ENCODE assay signal across 9 mouse cellular contexts in the genomic region with DNA sequence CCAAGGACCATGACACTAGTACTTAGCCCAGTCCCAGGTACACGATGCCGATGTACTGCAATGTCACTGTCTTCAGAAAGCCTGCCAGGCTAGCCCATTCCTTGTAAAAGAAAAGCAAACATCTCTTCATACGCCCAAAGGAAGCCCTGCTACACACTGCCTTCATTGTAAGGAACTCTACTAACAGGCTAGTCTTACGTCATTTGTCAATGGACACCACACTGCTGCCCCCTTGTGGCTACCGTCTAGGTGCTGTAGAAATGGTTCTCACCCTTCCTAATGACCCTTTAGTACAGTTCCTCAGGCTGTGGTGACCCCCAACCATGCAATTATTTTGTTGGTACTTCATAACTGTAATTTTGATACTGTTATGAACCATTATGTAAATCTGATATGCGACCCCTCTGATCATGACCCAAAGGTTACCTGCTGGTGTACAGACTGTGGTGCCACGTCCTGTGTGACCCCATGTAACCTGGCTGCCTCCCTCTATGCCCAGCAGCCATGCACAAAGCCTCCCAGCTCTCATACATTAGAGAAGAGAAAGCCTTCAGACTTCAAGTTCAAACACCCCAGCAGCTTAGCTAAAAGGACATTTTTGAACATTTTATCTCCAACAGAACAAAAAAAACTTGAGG. TPM values are rescaled to one million over a fixed set of nuclear protein-coding genes. Genes with fewer than 3 reads are reported as not detected.
DNase-seq lines count a peak whose midpoint lies in the region; ATAC-seq and TF ChIP-seq lines count a peak whose summit lies in the region.
"Had no signal": no experiment of that assay in that cellular context is flagged by ENCODE, and none has a peak within 500 bp of the region (broad histone marks: within the 10 kb centered on the region; RNA-seq: fewer than 3 reads in every experiment).

No protein-coding gene starts in this region.

- TF ChIP-seq CTCF in bone marrow, adult 2 months (IDR thresholded peaks at IDR 0.05; ENCODE audit: control insufficient read depth, insufficient read depth, low read length): peak; percentile 73
- TF ChIP-seq CTCF in lung, postnatal 0 days (IDR thresholded peaks at IDR 0.05): peak; percentile 94

- H3K4me2 ChIP-seq in lung, postnatal 0 days (replicated peaks; ENCODE audit: low read depth, low read length): no peak overlapping the region
- H3K4me2 ChIP-seq: liver, embryonic 15.5 days had no signal

- WGBS in bone marrow, adult 2 months: 64% methylated on average over 7 of the region's 7 CpGs
- WGBS in lung, postnatal 0 days: 46% methylated on average over 7 of the region's 7 CpGs

- peaks cover 68% of the 10 kb centered on the region for H3K36me3 ChIP-seq in ES-E14 (ENCODE audit: control insufficient read depth, insufficient read depth, low read length, poor library complexity, severe bottlenecking)
- H3K36me3 ChIP-seq in lung, postnatal 0 days (ENCODE audit: insufficient read depth, low read length): peaks cover 66% of the 10 kb centered on the region

- no peaks in the 10 kb centered on the region for H3K9me3 ChIP-seq in ES-E14 (ENCODE audit: control insufficient read depth, insufficient read depth, low read depth, low read length)
- H3K9me3 ChIP-seq in lung, postnatal 0 days (ENCODE audit: low read length): no peaks in the 10 kb centered on the region
- H3K9me3 ChIP-seq: liver, embryonic 15.5 days had no signal

- peak; percentile 84 for ATAC-seq in erythroblast, adult 5-6 weeks (replicated peaks; ENCODE audit: low FRiP score, poor library complexity, severe bottlenecking)
- peak; percentile 72 to 91 for ATAC-seq in hematopoietic stem cell, adult 5-6 weeks (replicated peaks in 1 of 2; ENCODE audit: insufficient read depth in 1 of 2, low FRiP score in 2 of 2, low TSS enrichment in 1 of 2, low read depth in 1 of 2, poor library complexity in 2 of 2, severe bottlenecking in 2 of 2)
- peak; percentile 58 for ATAC-seq in lung, postnatal 0 days

- peaks cover 0 to 2% of the 10 kb centered on the region in 2 experiments; a peak in 1 of 4 replicates for H3K4me1 ChIP-seq in ES-E14 (ENCODE audit: control insufficient read depth in 2 of 2, insufficient read depth in 2 of 2, low read length in 2 of 2, poor library complexity in 1 of 2)
- no peaks in the 10 kb centered on the region for H3K4me1 ChIP-seq in bone marrow, adult 2 months (ENCODE audit: control insufficient read depth, insufficient read depth, low read length)
- no peaks in the 10 kb centered on the region for H3K4me1 ChIP-seq in lung, postnatal 0 days (ENCODE audit: insufficient read depth, low read depth, low read length)
- H3K4me1 ChIP-seq: liver, embryonic 15.5 days had no signal

- H3K4me3 ChIP-seq in ES-E14 (ENCODE audit: insufficient read depth in 1 of 2, low read depth in 1 of 2, low read length in 2 of 2, poor library complexity in 1 of 2, severe bottlenecking in 1 of 2): no peak overlapping the region
- no peak overlapping the region for H3K4me3 ChIP-seq in bone marrow, adult 2 months (replicated peaks; ENCODE audit: control insufficient read depth, low read depth, low read length)
- H3K4me3 ChIP-seq in lung, postnatal 0 days (ENCODE audit: low read depth, low read length): no peak overlapping the region
- H3K4me3 ChIP-seq: liver, embryonic 15.5 days had no signal

- no peak overlapping the region for H3K9ac ChIP-seq in ES-E14 (ENCODE audit: insufficient read depth, low read depth, low read length, poor library complexity, severe bottlenecking)
- no peak overlapping the region for H3K9ac ChIP-seq in lung, postnatal 0 days (replicated peaks; ENCODE audit: low read depth)
- H3K9ac ChIP-seq: liver, embryonic 15.5 days had no signal

- no peak for TF ChIP-seq POLR2A in bone marrow, adult 2 months (IDR thresholded peaks at IDR 0.05; ENCODE audit: borderline replicate concordance, control insufficient read depth, low read depth, low read length)

- in situ Hi-C loops in ES-E14 (cut with MboI; ENCODE audit: low sequenced_read_pairs in 2 of 2, unreplicated experiment in 2 of 2): no loop called here

- H3K27ac ChIP-seq in ES-E14 (ENCODE audit: insufficient read depth, low read depth, low read length, poor library complexity, severe bottlenecking): no peak overlapping the region
- H3K27ac ChIP-seq in bone marrow, adult 2 months (ENCODE audit: control insufficient read depth, insufficient read depth, low read depth, low read length, poor library complexity): no peak overlapping the region
- H3K27ac ChIP-seq in lung, postnatal 0 days (ENCODE audit: low read length): no peak overlapping the region
- H3K27ac ChIP-seq: liver, embryonic 15.5 days had no signal

- peak; percentile 57 for DNase-seq in ES-E14 (ENCODE audit: low read depth, low spot score)
- DNase-seq in layer of hippocampus, adult 8-10 months (ENCODE audit: low spot score in 2 of 2): peak; percentile 43 to 78
- DNase-seq in lung, postnatal 0 days (ENCODE audit: low spot score): peak; percentile 84
- DNase-seq in retina, postnatal 7 days (ENCODE audit: low read depth, low spot score): peak; percentile 65
- peak; percentile 49 to 62 for DNase-seq in urinary bladder, postnatal 36 days (ENCODE audit: low spot score in 2 of 2)

- H3K27me3 ChIP-seq in lung, postnatal 0 days (replicated peaks; ENCODE audit: insufficient read depth, low read length): no peaks in the 10 kb centered on the region
- H3K27me3 ChIP-seq: liver, embryonic 15.5 days had no signal

- TF ChIP-seq EP300 in lung, postnatal 0 days (IDR thresholded peaks at IDR 0.05): no peak

TF ChIP-seq in ES-E14, 5 proteins besides CTCF, POLR2A, EP300 and RAD21:
- TF ChIP-seq ZNF384 (IDR thresholded peaks at IDR 0.05; ENCODE audit: low read depth, low read length) (no peak), ZC3H11A (IDR thresholded peaks at IDR 0.05; ENCODE audit: borderline replicate concordance, low read depth, low read length) (no peak), CHD2 (IDR thresholded peaks at IDR 0.05; ENCODE audit: low read depth, low read length) (no peak), MAFK (IDR thresholded peaks at IDR 0.05; ENCODE audit: insufficient read depth, low read depth, low read length) (no peak), HCFC1 (IDR thresholded peaks at IDR 0.05; ENCODE audit: borderline replicate concordance, insufficient read depth, low read length) (no peak)

RNA-seq across cellular contexts. Expression of a gene that starts 14.3 kb away (rescaled TPM):
- 5.8 and 6.3 TPM in 2 replicates for total RNA-seq in ES-E14 (2012; rRNA removed)
- polyA plus RNA-seq in bone marrow, adult 2 months (2011; ENCODE audit: insufficient read depth, insufficient read length, low replicate concordance, missing spikeins): 0.68 and 5.2 TPM in 2 replicates
- 0.42 and 2.7 TPM in 2 replicates for total RNA-seq in erythroblast, adult 5-6 weeks (2015; ENCODE audit: low replicate concordance)
- total RNA-seq in erythroblast, adult 5-6 weeks (2017; ENCODE audit: low replicate concordance): 0.70 TPM in 1 of 2 replicates, not detected in the other
- total RNA-seq in hematopoietic stem cell, adult 5-6 weeks (2017): 0.15 TPM in 1 of 2 replicates, not detected in the other
- total RNA-seq in layer of hippocampus, adult 8-10 months (2022): not detected
- polyA plus RNA-seq in lung, postnatal 0 days (2015; fragmentation: Nextera tagmentation; extraction: Ambion mirVana): 0.47 and 0.71 TPM in 2 replicates

RNA-seq across cellular contexts. Expression of a gene that starts 18.0 kb away (rescaled TPM):
- 64.9 and 71.3 TPM in 2 replicates for total RNA-seq in ES-E14 (2012; rRNA removed)
- polyA plus RNA-seq in bone marrow, adult 2 months (2011; ENCODE audit: insufficient read depth, insufficient read length, low replicate concordance, missing spikeins): 111 and 202 TPM in 2 replicates
- 32.6 and 82.0 TPM in 2 replicates for total RNA-seq in erythroblast, adult 5-6 weeks (2015; ENCODE audit: low replicate concordance)
- 55.6 and 70.8 TPM in 2 replicates for total RNA-seq in erythroblast, adult 5-6 weeks (2017; ENCODE audit: low replicate concordance)
- total RNA-seq in hematopoietic stem cell, adult 5-6 weeks (2017): 127 and 144 TPM in 2 replicates
- total RNA-seq in layer of hippocampus, adult 8-10 months (2022): 10 to 100 TPM; 58.7 to 73.1 (median 64.3) TPM
- polyA plus RNA-seq in lung, postnatal 0 days (2015; fragmentation: Nextera tagmentation; extraction: Ambion mirVana): 90.5 and 94.0 TPM in 2 replicates

RNA-seq across cellular contexts. Expression of a gene that starts 29.8 kb away (rescaled TPM):
- 1.6 and 2.2 TPM in 2 replicates for total RNA-seq in ES-E14 (2012; rRNA removed)
- polyA plus RNA-seq in bone marrow, adult 2 months (2011; ENCODE audit: insufficient read depth, insufficient read length, low replicate concordance, missing spikeins): not detected in 2 replicates
- total RNA-seq in erythroblast, adult 5-6 weeks (2015; ENCODE audit: low replicate concordance): not detected in 2 replicates
- total RNA-seq in erythroblast, adult 5-6 weeks (2017; ENCODE audit: low replicate concordance): 0.51 and 0.56 TPM in 2 replicates
- total RNA-seq in hematopoietic stem cell, adult 5-6 weeks (2017): 0.69 TPM in 2 replicates
- total RNA-seq in layer of hippocampus, adult 8-10 months (2022): not detected
- 0.62 and 0.87 TPM in 2 replicates for polyA plus RNA-seq in lung, postnatal 0 days (2015; fragmentation: Nextera tagmentation; extraction: Ambion mirVana)

RNA-seq across cellular contexts. Expression of a gene that starts 33.3 kb away (rescaled TPM):
- total RNA-seq in ES-E14 (2012; rRNA removed): 13.3 and 29.1 TPM in 2 replicates
- polyA plus RNA-seq in bone marrow, adult 2 months (2011; ENCODE audit: insufficient read depth, insufficient read length, low replicate concordance, missing spikeins): 23.3 and 32.9 TPM in 2 replicates
- 2.5 and 4.8 TPM in 2 replicates for total RNA-seq in erythroblast, adult 5-6 weeks (2015; ENCODE audit: low replicate concordance)
- total RNA-seq in erythroblast, adult 5-6 weeks (2017; ENCODE audit: low replicate concordance): 4.2 and 5.0 TPM in 2 replicates
- 18.4 and 32.3 TPM in 2 replicates for total RNA-seq in hematopoietic stem cell, adult 5-6 weeks (2017)
- 10 to 100 TPM; 15.0 to 20.8 (median 16.2) TPM for total RNA-seq in layer of hippocampus, adult 8-10 months (2022)
- polyA plus RNA-seq in lung, postnatal 0 days (2015; fragmentation: Nextera tagmentation; extraction: Ambion mirVana): 63.7 and 75.1 TPM in 2 replicates

RNA-seq across cellular contexts. Expression of a gene that starts 58.7 kb away (rescaled TPM):
- total RNA-seq in ES-E14 (2012; rRNA removed): 0.40 and 0.48 TPM in 2 replicates
- polyA plus RNA-seq in bone marrow, adult 2 months (2011; ENCODE audit: insufficient read depth, insufficient read length, low replicate concordance, missing spikeins): not detected in 2 replicates
- total RNA-seq in erythroblast, adult 5-6 weeks (2015; ENCODE audit: low replicate concordance): not detected in 2 replicates
- total RNA-seq in erythroblast, adult 5-6 weeks (2017; ENCODE audit: low replicate concordance): 0.14 and 0.26 TPM in 2 replicates
- total RNA-seq in hematopoietic stem cell, adult 5-6 weeks (2017): 0.15 and 0.19 TPM in 2 replicates
- total RNA-seq in layer of hippocampus, adult 8-10 months (2022): under 1 TPM in 1 of 4 experiments, not detected in 3; 0.16 TPM
- not detected in 2 replicates for polyA plus RNA-seq in lung, postnatal 0 days (2015; fragmentation: Nextera tagmentation; extraction: Ambion mirVana)
